Mouse (Mus musculus): ENCODE measurements at regions not wholly inside any gene's neighbourhood (a gene's known extent, or its start where the extent isn't known, plus 50 kb on each side); places are given as distances from the start of the nearest gene placed in this dataset.

- intact Hi-C loops (cut with DNase I; ENCODE audit: low total_unique reads), result no loop called here
- DNase-seq, result no peak
Observed at GRCm38 (mm10) chr6:61115250-61115649, 64.9 kb upstream of the Ccser1 start.

- intact Hi-C loops (cut with DNase I; ENCODE audit: low total_unique reads), result no loop called here
- no peak for DNase-seq
Observed at GRCm38 (mm10) chr6:61119590-61119989, 60.5 kb upstream of the Ccser1 start.

GRCm38 (mm10) chr6:61125431-61125830, 54.7 kb upstream of the Ccser1 start:
- intact Hi-C loops (cut with DNase I; ENCODE audit: low total_unique reads), result no loop called here
- DNase-seq, result no peak

GRCm38 (mm10) chr6:61127238-61127637, 52.9 kb upstream of the Ccser1 start:
- DNase-seq, result no peak
- intact Hi-C loops (cut with DNase I; ENCODE audit: low total_unique reads), result no loop called here

GRCm38 (mm10) chr6:61128211-61128610, 51.9 kb upstream of the Ccser1 start:
- DNase-seq, result no peak
- intact Hi-C loops (cut with DNase I; ENCODE audit: low total_unique reads), result no loop called here

All from gastrocnemius, postnatal 14 days (tissue).